Mouse (Mus musculus) hematopoietic stem cell, adult 5-6 weeks (primary cell): ENCODE measurements around the gene Shh. TPM values are rescaled to one million over a fixed set of nuclear protein-coding genes. Genes with fewer than 3 reads are reported as not detected.

Experiments
- ATAC-seq, 2 experiments: fragments of 125-278 bp in 1 of 2; replicated peaks in 1 of 2; 2 replicates each; pipeline ENCODE4 v1.8.0; 2016 to 2017; ENCODE audit warnings: inconsistent platforms in 2 of 2, mild to moderate bottlenecking in 2 of 2, moderate number of reproducible peaks in 2 of 2, low read depth in 1 of 2, moderate TSS enrichment in 1 of 2; ENCODE audit not compliant: low FRiP score in 2 of 2, poor library complexity in 2 of 2, severe bottlenecking in 2 of 2, insufficient read depth in 1 of 2, low TSS enrichment in 1 of 2
- total RNA-seq: library from RNA; stranded (forward); fragments of 172-1452, 232-1000 nt; gene quantifications from 2 replicates; pipeline ENCODE4 v1.2.3, GENCODE M21; 2017

Shh gene
- total RNA-seq, 1 experiment from 2014 or later, result not detected

GRCm38 (mm10) chr5:28461376-28461775 lies 5.7 kb downstream of the Shh start:
- ATAC-seq, result no peak

- ATAC-seq, result no peak
These were observed 6.3 kb downstream of the Shh start for GRCm38 (mm10) chr5:28460556-28461350.

GRCm38 (mm10) chr5:28459456-28460225 lies 7.4 kb downstream of the Shh start:
- no peak for ATAC-seq

- no peak for ATAC-seq
These were observed 8.2 kb downstream of the Shh start for GRCm38 (mm10) chr5:28458821-28459240.

GRCm38 (mm10) chr5:28457921-28458641 lies 9.0 kb downstream of the Shh start:
- no peak for ATAC-seq

GRCm38 (mm10) chr5:28456366-28456765 lies 10.7 kb downstream of the Shh start:
- ATAC-seq, result no peak

GRCm38 (mm10) chr5:28455721-28456120 lies 11.3 kb downstream of the Shh start:
- no peak for ATAC-seq

- ATAC-seq, result no peak
These were observed 12.5 kb downstream of the Shh start for GRCm38 (mm10) chr5:28454546-28454945.

GRCm38 (mm10) chr5:28453523-28453922 lies 13.5 kb downstream of the Shh start:
- no peak for ATAC-seq

GRCm38 (mm10) chr5:28453086-28453485 lies 14.0 kb downstream of the Shh start:
- ATAC-seq, result no peak

GRCm38 (mm10) chr5:28451053-28451638 lies 15.9 kb downstream of the Shh start:
- peak; percentile 67 to 74; a peak in 3 of 4 replicates for ATAC-seq

GRCm38 (mm10) chr5:28450126-28450890 lies 16.7 kb downstream of the Shh start:
- ATAC-seq, result no peak

- no peak for ATAC-seq
These were observed 41.1 kb downstream of the Shh start for GRCm38 (mm10) chr5:28425926-28426325.

GRCm38 (mm10) chr5:28423781-28424180 lies 43.3 kb downstream of the Shh start:
- ATAC-seq, result no peak

GRCm38 (mm10) chr5:28419640-28420265 lies 47.3 kb downstream of the Shh start:
- no peak for ATAC-seq

- no peak for ATAC-seq
These were observed 48.3 kb downstream of the Shh start for GRCm38 (mm10) chr5:28418734-28419133.
